Mouse (Mus musculus): Measurements from ENCODE around the gene Arfgap1. TPM values are rescaled to one million over a fixed set of nuclear protein-coding genes. Genes with fewer than 3 reads are reported as not detected.
A peak's percentile ranks its signal among the peaks of the same experiment; 100 is the strongest.

Gene Arfgap1
- total and polyA plus RNA-seq, 3 experiments, result 50.5 to 57.1 TPM; not detected in 1

DNA sequence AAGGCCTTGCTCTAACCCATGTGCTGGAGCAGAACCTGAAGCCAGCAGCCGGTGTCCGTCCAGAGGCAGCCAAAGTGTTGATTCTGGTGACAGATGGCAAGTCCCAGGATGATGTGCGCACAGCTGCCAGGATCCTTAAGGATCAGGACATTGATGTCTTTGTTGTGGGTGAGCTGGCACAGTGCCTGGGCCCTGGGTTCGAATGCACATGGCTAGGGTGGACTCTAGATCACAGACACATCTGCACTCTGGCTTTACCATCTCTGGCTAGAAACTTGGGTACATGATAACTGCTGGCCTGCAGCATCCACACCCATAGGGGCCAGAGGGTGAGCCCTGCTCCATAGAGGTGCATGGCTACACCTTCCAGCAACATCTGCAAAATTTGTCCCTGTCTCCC lies 28.4 kb downstream of the Arfgap1 start:
- no peaks in the 10 kb centered on the region for H3K79me2 ChIP-seq (ENCODE audit: control insufficient read depth, insufficient read depth, low read length, poor library complexity)
- no peaks in the 10 kb centered on the region for H3K36me3 ChIP-seq (ENCODE audit: control insufficient read depth in 1 of 2, insufficient read depth in 2 of 2, low read length in 2 of 2)
- H3K4me3 ChIP-seq (ENCODE audit: control insufficient read depth in 1 of 2, insufficient read depth in 1 of 2, low read depth in 2 of 2, low read length in 2 of 2), result no peak overlapping the region
- TF ChIP-seq E2F4 (IDR thresholded peaks at IDR 0.05; ENCODE audit: borderline replicate concordance, low read depth, low read length) (no peak), EP300 (IDR thresholded peaks at IDR 0.05; ENCODE audit: low read depth in 1 of 2, low read length in 2 of 2) (no peak), CHD1 (IDR thresholded peaks at IDR 0.05; ENCODE audit: low read depth, low read length) (no peak)
- no peak overlapping the region for H3K9ac ChIP-seq (ENCODE audit: control insufficient read depth, low read depth, low read length, poor library complexity, severe bottlenecking)
- DNase-seq (ENCODE audit: low read depth, low spot score), result no peak
- H3K4me1 ChIP-seq (ENCODE audit: control insufficient read depth in 1 of 2, insufficient read depth in 2 of 2, low read length in 2 of 2), result no peaks in the 10 kb centered on the region
- no peak overlapping the region for H3K27ac ChIP-seq (ENCODE audit: control insufficient read depth, low read depth, low read length)
- H3K27me3 ChIP-seq (ENCODE audit: control insufficient read depth in 1 of 2, insufficient read depth in 2 of 2, low read length in 2 of 2), result peaks cover 0 to under 1% of the 10 kb centered on the region in 2 experiments; a peak in 1 of 4 replicates
- no peaks in the 10 kb centered on the region for H3K9me3 ChIP-seq (replicated peaks; ENCODE audit: insufficient read depth, low read length)

DNA sequence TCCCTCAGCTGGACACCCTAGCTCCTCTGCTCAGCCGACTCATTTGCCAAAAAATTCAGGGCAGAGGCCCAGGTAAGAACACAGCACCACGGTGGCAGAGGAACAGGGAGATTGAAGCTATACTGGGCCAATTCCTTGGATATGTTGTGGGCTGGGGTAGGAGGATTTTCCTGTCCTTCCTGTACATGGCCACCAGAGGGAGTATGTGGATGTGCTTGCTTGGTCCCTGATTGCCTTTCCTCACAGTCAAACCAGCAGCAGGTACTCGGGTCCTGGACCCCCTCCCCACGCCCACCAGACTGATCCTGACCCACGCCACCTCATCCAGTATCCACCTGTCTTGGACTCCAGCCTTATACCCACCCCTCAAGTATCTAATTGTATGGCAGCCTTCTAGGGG lies 29.4 kb downstream of the Arfgap1 start:
- Histone ChIP-seq H3K27me3 (ENCODE audit: control insufficient read depth in 1 of 2, insufficient read depth in 2 of 2, low read length in 2 of 2) (no peaks in the 10 kb centered on the region), H3K27ac (ENCODE audit: control insufficient read depth, low read depth, low read length) (no peak overlapping the region), H3K9ac (ENCODE audit: control insufficient read depth, low read depth, low read length, poor library complexity, severe bottlenecking) (no peak overlapping the region), H3K4me3 (ENCODE audit: control insufficient read depth in 1 of 2, insufficient read depth in 1 of 2, low read depth in 2 of 2, low read length in 2 of 2) (no peak overlapping the region), H3K4me1 (ENCODE audit: control insufficient read depth in 1 of 2, insufficient read depth in 2 of 2, low read length in 2 of 2) (no peaks in the 10 kb centered on the region), H3K9me3 (replicated peaks; ENCODE audit: insufficient read depth, low read length) (no peaks in the 10 kb centered on the region), H3K79me2 (ENCODE audit: control insufficient read depth, insufficient read depth, low read length, poor library complexity) (no peaks in the 10 kb centered on the region), H3K36me3 (ENCODE audit: control insufficient read depth in 1 of 2, insufficient read depth in 2 of 2, low read length in 2 of 2) (no peaks in the 10 kb centered on the region)
- peak; percentile 51 for DNase-seq (ENCODE audit: low read depth, low spot score)
- no peak for TF ChIP-seq ZMIZ1 (IDR thresholded peaks at IDR 0.05; ENCODE audit: low read depth, low read length)
- no peak for TF ChIP-seq MAFK (IDR thresholded peaks at IDR 0.05; ENCODE audit: borderline replicate concordance, low read depth, low read length)
- no peak for TF ChIP-seq ELF1 (IDR thresholded peaks at IDR 0.05; ENCODE audit: low read depth, low read length)
- no peak for TF ChIP-seq HCFC1 (IDR thresholded peaks at IDR 0.05; ENCODE audit: low read depth, low read length)
- no peak for TF ChIP-seq MYC (IDR thresholded peaks at IDR 0.05; ENCODE audit: low read depth, low read length)
- TF ChIP-seq USF2 (IDR thresholded peaks at IDR 0.05; ENCODE audit: borderline replicate concordance in 1 of 2, insufficient read depth in 1 of 2, low read depth in 1 of 2, low read length in 2 of 2), result no peak
- TF ChIP-seq TAL1 (IDR thresholded peaks at IDR 0.05; ENCODE audit: low read length), result no peak
- no peak for TF ChIP-seq GABPA (IDR thresholded peaks at IDR 0.05; ENCODE audit: low read depth, low read length)
- TF ChIP-seq CHD2 (IDR thresholded peaks at IDR 0.05; ENCODE audit: low read length), result no peak
- no peak for TF ChIP-seq GATA1 (IDR thresholded peaks at IDR 0.05; ENCODE audit: low read depth, low read length)
- TF ChIP-seq TBP (IDR thresholded peaks at IDR 0.05; ENCODE audit: low read depth, low read length), result no peak
- no peak for TF ChIP-seq NRF1 (IDR thresholded peaks at IDR 0.05; ENCODE audit: insufficient read depth, low read depth, low read length, poor library complexity, severe bottlenecking)
- TF ChIP-seq CTCF (IDR thresholded peaks at IDR 0.05 in 2 of 3, conservative IDR thresholded peaks at IDR 0.05 in 1 of 3; ENCODE audit: control insufficient read depth in 1 of 3, insufficient read depth in 1 of 3, low read depth in 2 of 3, low read length in 3 of 3, poor library complexity in 1 of 3, severe bottlenecking in 1 of 3), result peak; percentile 73 to 88 (median 80)
- TF ChIP-seq RAD21 (IDR thresholded peaks at IDR 0.05; ENCODE audit: low read depth, low read length), result peak; percentile 61
- TF ChIP-seq BHLHE40 (IDR thresholded peaks at IDR 0.05; ENCODE audit: borderline replicate concordance, low read depth, low read length), result no peak
- no peak for TF ChIP-seq NELFE (IDR thresholded peaks at IDR 0.05; ENCODE audit: low read depth, low read length)
- TF ChIP-seq ZC3H11A (IDR thresholded peaks at IDR 0.05; ENCODE audit: low read depth, low read length), result peak; percentile 43
- no peak for TF ChIP-seq ZNF384 (IDR thresholded peaks at IDR 0.05; ENCODE audit: low read depth, low read length)
- TF ChIP-seq SMC3 (IDR thresholded peaks at IDR 0.05; ENCODE audit: low read depth, low read length), result peak; percentile 88
- TF ChIP-seq CHD1 (IDR thresholded peaks at IDR 0.05; ENCODE audit: low read depth, low read length), result no peak
- TF ChIP-seq EP300 (IDR thresholded peaks at IDR 0.05; ENCODE audit: low read depth in 1 of 2, low read length in 2 of 2), result no peak
- TF ChIP-seq E2F4 (IDR thresholded peaks at IDR 0.05; ENCODE audit: borderline replicate concordance, low read depth, low read length), result no peak
- TF ChIP-seq ZKSCAN1 (IDR thresholded peaks at IDR 0.05; ENCODE audit: low read depth, low read length), result no peak
- no peak for TF ChIP-seq RCOR1 (IDR thresholded peaks at IDR 0.05; ENCODE audit: low read depth, low read length)
